Mouse (Mus musculus) liver, postnatal 0 days (tissue): Measurements from ENCODE around the gene Nxf1.

Source experiments
- CTCF ChIP-seq: sonication (generic); IDR thresholded peaks from 2 replicates; pipeline ENCODE4 v1.5.1; 2016; ENCODE audit warnings: antibody characterized with exemption, low read depth
- EP300 ChIP-seq: IDR thresholded peaks from 2 replicates; pipeline ENCODE4 v1.6.1; 2016; ENCODE audit warnings: antibody characterized with exemption, low read depth, mild to moderate bottlenecking

GRCm38 (mm10) chr19:8713997-8714652 lies 42.7 kb upstream of the Nxf1 start:
- TF ChIP-seq CTCF (no peak), EP300 (no peak)
